Mouse (Mus musculus) limb, embryonic 14.5 days (tissue): ENCODE measurements around the gene Adgrl3. TPM values are rescaled to one million over a fixed set of nuclear protein-coding genes. Genes with fewer than 3 reads are reported as not detected.

ENCODE experiments used
- ATAC-seq: fragments of 200-750 bp; cut with Nextera tagmentation; 2 replicates; pipeline ENCODE4 v1.8.0; 2017; ENCODE audit warnings: low read depth, moderate number of reproducible peaks, moderate TSS enrichment; ENCODE audit not compliant: low FRiP score
- DNase-seq: peaks from one replicate; pipeline ENCODE4 v3.0.0-alpha.2; 2015; ENCODE audit warnings: low spot score
- H3K27ac ChIP-seq: fragments of 300-500 bp; sonication (generic); replicated peaks from 2 replicates; pipeline ENCODE4 v1.5.1; 2014; ENCODE audit warnings: low read depth, mild to moderate bottlenecking, low read length, moderate library complexity, mixed read lengths
- H3K27me3 ChIP-seq: fragments of 300-500 bp; sonication (generic); 2 replicates; pipeline ENCODE4 v1.6.1; 2014; ENCODE audit warnings: low read length, mixed read lengths; ENCODE audit not compliant: control insufficient read depth, insufficient read depth
- H3K36me3 ChIP-seq: fragments of 300-500 bp; sonication (generic); 2 replicates; pipeline ENCODE4 v1.6.1; 2014; ENCODE audit warnings: mild to moderate bottlenecking, low read length, moderate library complexity, mixed read lengths; ENCODE audit not compliant: control insufficient read depth, insufficient read depth
- H3K4me1 ChIP-seq: fragments of 300-500 bp; sonication (generic); 2 replicates; pipeline ENCODE4 v1.6.1; 2014; ENCODE audit warnings: antibody characterized with exemption, low read length, mixed read lengths; ENCODE audit not compliant: control insufficient read depth, insufficient read depth
- H3K4me2 ChIP-seq: fragments of 300-500 bp; sonication (generic); replicated peaks from 2 replicates; pipeline ENCODE4 v1.6.1; 2014; ENCODE audit warnings: low read depth, mild to moderate bottlenecking, low read length, moderate library complexity; ENCODE audit not compliant: severe bottlenecking
- H3K4me3 ChIP-seq: fragments of 300-500 bp; sonication (generic); replicated peaks from 2 replicates; pipeline ENCODE4 v1.5.1; 2014; ENCODE audit warnings: low read length
- H3K9ac ChIP-seq: fragments of 300-500 bp; sonication (generic); 2 replicates; pipeline ENCODE4 v1.6.1; 2014; ENCODE audit warnings: mild to moderate bottlenecking, low read depth, low read length, moderate library complexity; ENCODE audit not compliant: severe bottlenecking
- H3K9me3 ChIP-seq: fragments of 300-500 bp; sonication (generic); 2 replicates; pipeline ENCODE4 v1.6.1; 2016; ENCODE audit warnings: low read length; ENCODE audit not compliant: control insufficient read depth
- POLR2A ChIP-seq: fragments of 200-500 bp; IDR thresholded peaks from 2 replicates; pipeline ENCODE4 v1.8.0; 2012; ENCODE audit warnings: inconsistent platforms, mild to moderate bottlenecking, moderate library complexity, borderline replicate concordance; ENCODE audit not compliant: insufficient read depth, insufficient read length; ENCODE audit errors: extremely low read depth
- WGBS: fragments of 180-500 bp; shearing (Covaris S2); extraction: QIAGEN DNeasy Blood & Tissue Kit; methylation state at CpG from one replicate; pipeline ENCODE4 v1.1.7; 2014; 5-methylcytosine and 5-hydroxymethylcytosine counted together
- polyA plus RNA-seq, 2 experiments: library from polyadenylated mRNA; depleted of rRNA in 1 of 2; stranded (reverse) in 1 of 2; unstranded in 1 of 2; fragments of >200 nt; fragmentation: Nextera tagmentation in 1 of 2; extraction: Ambion mirVana in 1 of 2; gene quantifications; 2 replicates each; pipeline versions ENCODE4 v1.2.1 to v1.2.3; 2012 to 2014

Adgrl3 gene
- polyA plus RNA-seq, 2 experiments: 37.6 to 41.1 TPM

DNA sequence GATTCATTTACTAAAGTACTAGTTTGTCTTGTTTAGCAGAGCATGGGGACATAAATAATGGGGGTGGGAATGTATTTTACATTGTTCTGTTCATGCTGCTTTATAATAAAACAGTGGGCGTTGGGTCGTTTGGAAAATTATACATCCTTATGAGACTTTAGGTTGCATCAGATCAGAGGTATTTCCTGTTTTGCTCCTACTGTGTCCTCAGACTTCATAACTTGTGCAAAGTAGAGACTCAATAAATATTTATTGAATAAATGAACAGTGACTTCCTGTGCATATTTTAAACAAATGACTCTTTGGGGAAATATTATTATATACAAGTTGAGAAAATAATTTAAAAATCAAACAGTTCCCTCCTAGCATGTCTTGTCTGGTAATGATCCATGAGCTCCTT, 259.3 kb downstream of the Adgrl3 start:
- Histone ChIP-seq H3K4me1 (no peaks in the 10 kb centered on the region), H3K9ac (no peak overlapping the region)
- WGBS: 40% methylated on average over 2 of the region's 2 CpGs

DNA sequence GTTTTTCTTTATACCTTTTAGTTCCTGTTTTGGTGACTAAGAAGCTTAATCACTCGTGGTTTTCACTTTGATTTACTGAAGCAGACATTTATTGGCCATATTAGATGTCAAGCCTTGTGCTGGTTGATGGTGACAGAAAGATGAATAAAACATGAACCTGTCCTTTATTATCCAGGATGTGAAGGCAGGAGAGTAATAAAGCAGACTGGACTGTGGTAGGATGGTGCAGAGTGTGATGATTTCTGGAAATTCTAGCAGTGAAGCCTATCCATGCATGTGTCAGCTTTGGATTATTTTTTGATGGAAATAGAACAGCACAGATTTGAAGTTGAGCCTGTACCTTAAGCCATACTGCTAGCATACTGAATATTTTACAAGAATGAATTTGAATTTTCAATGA, 265.7 kb downstream of the Adgrl3 start:
- H3K9ac ChIP-seq: no peak overlapping the region
- H3K27ac ChIP-seq: no peak overlapping the region
- no peaks in the 10 kb centered on the region for H3K36me3 ChIP-seq
- H3K4me2 ChIP-seq: no peak overlapping the region
- no peaks in the 10 kb centered on the region for H3K4me1 ChIP-seq
- no peak for ATAC-seq
- H3K27me3 ChIP-seq: no peaks in the 10 kb centered on the region
- DNase-seq: no peak
- WGBS: 23% methylated on average over 1 of the region's 1 CpGs
- no peak for TF ChIP-seq POLR2A
- H3K9me3 ChIP-seq: no peaks in the 10 kb centered on the region
- H3K4me3 ChIP-seq: no peak overlapping the region

More for the DNA sequence above, 259.3 kb downstream of the Adgrl3 start:
- Histone ChIP-seq H3K27me3 (no peaks in the 10 kb centered on the region), H3K36me3 (no peaks in the 10 kb centered on the region), H3K27ac (no peak overlapping the region), H3K9me3 (no peaks in the 10 kb centered on the region), H3K4me2 (no peak overlapping the region), H3K4me3 (no peak overlapping the region)
- TF ChIP-seq POLR2A: no peak
- DNase-seq (no peak), ATAC-seq (no peak)

DNA sequence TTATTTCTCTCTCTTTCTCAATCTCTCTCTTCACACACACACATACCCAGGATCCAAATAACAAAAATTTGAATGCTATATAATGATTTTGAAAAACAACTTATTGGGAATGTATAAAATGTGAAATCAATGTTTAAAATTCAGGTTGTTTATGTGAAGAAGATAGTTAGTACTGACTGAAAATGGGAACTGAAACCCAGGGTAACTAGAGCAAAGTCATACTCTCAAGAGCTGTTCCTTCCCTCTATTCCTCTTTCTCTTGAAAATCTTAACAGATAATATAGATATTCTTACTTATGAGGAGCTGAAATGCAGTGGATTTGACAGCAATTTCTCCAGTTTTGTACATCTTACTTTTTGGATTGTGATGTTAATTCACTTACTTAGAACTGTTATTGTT, 281.9 kb downstream of the Adgrl3 start:
- H3K9ac ChIP-seq: no peak overlapping the region
- H3K27me3 ChIP-seq: no peaks in the 10 kb centered on the region
- no peak overlapping the region for H3K27ac ChIP-seq
- H3K36me3 ChIP-seq: no peaks in the 10 kb centered on the region
- no peaks in the 10 kb centered on the region for H3K4me1 ChIP-seq
- ATAC-seq: no peak
- H3K4me3 ChIP-seq: no peak overlapping the region
- no peak overlapping the region for H3K4me2 ChIP-seq
- no peak for TF ChIP-seq POLR2A
- no peak for DNase-seq
- H3K9me3 ChIP-seq: 0 out of 2 replicates have a peak, but pooled peaks cover 1% of the 10 kb centered on the region

DNA sequence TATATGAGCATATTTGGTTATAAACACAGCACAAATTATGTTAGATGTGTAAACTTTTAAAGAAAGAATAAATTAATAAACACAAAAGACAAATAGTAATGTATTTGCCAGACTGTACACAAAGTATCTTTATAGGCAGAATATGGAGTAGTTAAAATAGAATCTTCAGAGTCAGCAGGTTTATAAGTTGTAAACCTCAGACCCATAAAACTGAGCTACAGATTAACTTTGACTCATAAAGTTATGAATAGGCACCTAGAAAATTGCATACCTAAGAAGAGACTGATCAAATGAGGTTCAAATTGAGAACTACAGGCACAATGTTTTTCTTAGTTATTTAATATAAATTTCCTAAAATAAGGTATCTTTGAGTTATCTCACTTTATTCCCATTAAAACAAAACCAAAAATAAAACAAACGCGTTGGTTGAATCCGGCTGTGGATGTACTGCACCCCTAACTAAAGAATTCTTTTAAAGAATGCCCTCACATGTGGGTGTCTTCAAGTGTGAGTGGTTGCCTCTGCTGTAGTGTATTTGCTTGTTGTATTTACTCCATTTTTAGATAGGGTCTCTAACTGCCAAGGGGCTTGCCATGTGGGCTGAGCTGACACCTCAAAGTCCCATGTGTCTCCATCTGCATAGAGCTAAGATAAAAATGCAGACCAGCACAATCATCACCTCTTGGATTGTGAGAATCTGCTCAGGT, 297.6 kb downstream of the Adgrl3 start:
- 79% methylated on average over 3 of the region's 3 CpGs for WGBS
- H3K9me3 ChIP-seq: no peaks in the 10 kb centered on the region
- no peak overlapping the region for H3K4me2 ChIP-seq
- H3K9ac ChIP-seq: no peak overlapping the region
- DNase-seq (no peak), ATAC-seq (no peak)
- no peaks in the 10 kb centered on the region for H3K27me3 ChIP-seq
- no peaks in the 10 kb centered on the region for H3K36me3 ChIP-seq
- no peak overlapping the region for H3K27ac ChIP-seq
- no peak overlapping the region for H3K4me3 ChIP-seq
- TF ChIP-seq POLR2A: no peak
- H3K4me1 ChIP-seq: no peaks in the 10 kb centered on the region; the same call in 1 of the 2 replicates

DNA sequence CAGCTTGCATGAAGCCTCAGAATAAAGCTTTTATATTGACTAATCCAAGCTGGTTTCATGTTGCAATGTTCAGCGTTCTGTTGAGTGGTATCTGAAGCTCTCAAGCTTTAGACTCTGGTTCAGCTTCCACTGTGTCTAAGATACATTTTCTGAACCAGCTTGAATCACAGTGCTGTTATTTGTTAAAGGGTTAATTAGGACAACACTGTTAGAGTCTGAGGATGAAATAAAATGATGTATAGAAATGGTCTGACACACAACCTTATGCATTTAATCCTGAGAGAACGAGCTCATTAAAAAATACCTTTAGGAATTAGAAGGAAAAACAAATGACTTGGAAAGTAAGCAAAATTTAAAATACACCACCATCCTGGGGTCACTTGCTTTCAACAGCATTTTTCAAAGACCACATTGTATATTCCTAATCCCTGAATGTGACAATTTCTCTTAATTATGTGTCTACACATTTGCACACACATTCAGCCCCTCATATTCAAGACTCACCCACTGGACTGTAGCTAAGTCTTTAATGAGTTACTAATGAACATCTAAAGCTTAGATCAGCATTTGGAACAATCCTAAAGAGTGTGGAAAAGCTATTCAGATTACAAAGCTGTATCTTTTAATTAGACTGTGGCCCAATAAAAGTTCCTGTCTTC, 301.5 kb downstream of the Adgrl3 start:
- DNase-seq: no peak
- H3K9ac ChIP-seq: no peak overlapping the region
- H3K4me3 ChIP-seq: no peak overlapping the region
- ATAC-seq: no peak
- H3K36me3 ChIP-seq: no peaks in the 10 kb centered on the region
- no peak overlapping the region for H3K4me2 ChIP-seq
- TF ChIP-seq POLR2A: no peak
- H3K4me1 ChIP-seq: no peaks in the 10 kb centered on the region; the same call in 1 of the 2 replicates
- no peaks in the 10 kb centered on the region for H3K9me3 ChIP-seq
- no peak overlapping the region for H3K27ac ChIP-seq
- WGBS: 68% methylated on average over 2 of the region's 2 CpGs
- H3K27me3 ChIP-seq: no peaks in the 10 kb centered on the region
